Mouse (Mus musculus) effector memory CD4-positive, alpha-beta T cell, adult 7 months (primary cell): Measurements from ENCODE around the gene Car10. TPM values are rescaled to one million over a fixed set of nuclear protein-coding genes. Genes with fewer than 3 reads are reported as not detected.

ENCODE experiments used
- polyA plus RNA-seq: library from polyadenylated mRNA; unstranded; fragments of 100-300 nt; shearing (Covaris generic); gene quantifications from one replicate; pipeline ENCODE4 v1.2.1, GENCODE M21; 2017

Gene Car10
- polyA plus RNA-seq: 0.34 TPM

GRCm38 (mm10) chr11:93097941-93098828 lies at the start of gene Car10:
Gene Car10, plus strand, starts transcription at chr11:93098028.

